Mouse (Mus musculus) leukemia stem cell, adult 10-12 weeks (primary cell): Measurements from ENCODE around the gene Elf2. TPM values are rescaled to one million over a fixed set of nuclear protein-coding genes. Genes with fewer than 3 reads are reported as not detected.

Experiments
- polyA plus RNA-seq: library from polyadenylated mRNA; stranded (reverse); fragments of >175 nt; gene quantifications from 2 replicates; pipeline ENCODE4 v1.2.3, GENCODE M21; 2012; ENCODE audit warnings: low replicate concordance

The Elf2 gene
- 11.9 and 21.0 TPM in 2 replicates for polyA plus RNA-seq

GRCm38 (mm10) chr3:51340552-51341267 lies at the start of gene Elf2:
Elf2 (minus strand) TSS chr3:51340663.

GRCm38 (mm10) chr3:51224363-51225225 lies 115.9 kb downstream of the Elf2 start, which contains the start of gene Noct:
Noct (plus strand) TSS chr3:51224447.

Other genes with a start within 250 kb of the Elf2 start
- 21.2 and 37.3 TPM in 2 replicates for gene Noct, start 116.2 kb downstream of the Elf2 start, polyA plus RNA-seq
- 0.15 and 0.16 TPM in 2 replicates for gene Mgarp, start 56.1 kb upstream of the Elf2 start, polyA plus RNA-seq
- 0.34 and 42.5 TPM in 2 replicates for gene Ndufc1, start 68.3 kb upstream of the Elf2 start, polyA plus RNA-seq
- gene Naa15, start 74.5 kb upstream of the Elf2 start, polyA plus RNA-seq = 7.2 and 7.7 TPM in 2 replicates
- gene Rab33b, start 143.3 kb upstream of the Elf2 start, polyA plus RNA-seq = 1.4 and 4.7 TPM in 2 replicates
- gene Setd7, start 220.2 kb upstream of the Elf2 start, polyA plus RNA-seq = 2.6 and 5.5 TPM in 2 replicates